Mouse (Mus musculus) spleen, adult 2 months (tissue): ENCODE measurements around the gene Svopl.

ENCODE experiments used
- CTCF ChIP-seq: fragments of 200-500 bp; IDR thresholded peaks from 2 replicates; pipeline ENCODE4 v1.5.1; 2011; ENCODE audit warnings: mild to moderate bottlenecking, inconsistent platforms; ENCODE audit not compliant: insufficient read depth, insufficient read length, insufficient replicate concordance; ENCODE audit errors: extremely low read depth
- POLR2A ChIP-seq: fragments of 200-500 bp; IDR thresholded peaks from 2 replicates; pipeline ENCODE4 v1.6.1; 2011; ENCODE audit warnings: low read depth, low read length, inconsistent platforms

DNA sequence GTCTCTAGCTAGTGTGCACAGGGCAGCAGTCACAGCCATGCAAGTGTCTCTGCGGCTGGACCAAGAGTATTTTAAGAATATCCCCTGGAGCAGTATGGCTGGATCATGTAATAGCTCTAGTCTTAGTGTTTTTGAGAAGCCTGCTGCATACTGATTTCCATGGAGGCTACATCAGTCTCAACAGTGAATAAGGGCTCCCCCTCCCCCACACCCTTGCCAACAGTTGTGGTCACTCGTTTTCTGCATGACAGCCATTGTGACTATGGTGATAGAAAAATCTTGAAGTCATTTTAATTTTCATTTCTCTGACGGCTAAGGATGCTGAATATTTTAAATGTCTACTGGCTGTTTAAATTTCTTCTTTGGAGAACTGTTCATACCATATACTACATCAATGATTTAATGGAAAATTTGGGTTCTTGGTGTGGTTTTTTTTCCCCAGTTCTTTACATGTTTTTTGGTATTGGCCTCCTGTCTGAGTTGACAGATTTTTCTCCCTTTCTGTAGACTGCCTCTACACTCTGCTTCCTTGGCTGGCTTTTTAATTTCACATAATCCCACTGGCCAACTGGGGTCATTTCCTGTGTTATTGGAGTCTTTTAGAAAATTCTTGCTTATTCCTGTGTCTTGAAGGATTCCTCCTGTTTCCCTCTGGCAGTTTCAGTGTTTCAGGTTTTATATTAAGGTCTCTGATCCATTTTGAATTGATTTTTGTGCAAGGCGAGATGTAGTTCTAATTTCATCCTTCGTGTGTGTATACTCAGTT, 13.8 kb downstream of the Svopl start:
- TF ChIP-seq CTCF = no peak
- no peak for TF ChIP-seq POLR2A
